Mouse (Mus musculus): ENCODE results near the gene Cdca8.
A peak's percentile ranks its signal among the peaks of the same experiment; 100 is the strongest.

Cdca8 gene

DNA sequence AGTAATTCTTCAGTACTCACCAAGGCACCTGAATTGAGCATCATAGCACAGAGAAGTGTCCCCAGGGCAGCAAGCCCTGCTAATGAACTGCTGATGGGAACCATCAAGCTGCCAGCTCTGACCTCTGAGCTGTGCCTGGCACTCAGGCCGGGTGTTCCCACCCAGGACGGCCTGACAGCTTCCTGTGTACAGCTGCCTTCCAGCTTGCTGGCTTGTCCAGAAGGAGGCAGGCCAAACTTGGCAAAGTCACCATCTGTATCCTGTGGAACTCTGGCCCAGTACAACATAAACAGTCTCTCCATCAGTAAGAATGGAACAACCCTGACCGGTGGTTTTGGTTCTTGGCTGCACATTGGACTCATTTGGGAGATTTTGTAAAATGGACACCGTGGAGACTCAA, 14.4 kb upstream of the Cdca8 start:
- peak; percentile 55 for DNase-seq (ENCODE audit: low spot score)

DNA sequence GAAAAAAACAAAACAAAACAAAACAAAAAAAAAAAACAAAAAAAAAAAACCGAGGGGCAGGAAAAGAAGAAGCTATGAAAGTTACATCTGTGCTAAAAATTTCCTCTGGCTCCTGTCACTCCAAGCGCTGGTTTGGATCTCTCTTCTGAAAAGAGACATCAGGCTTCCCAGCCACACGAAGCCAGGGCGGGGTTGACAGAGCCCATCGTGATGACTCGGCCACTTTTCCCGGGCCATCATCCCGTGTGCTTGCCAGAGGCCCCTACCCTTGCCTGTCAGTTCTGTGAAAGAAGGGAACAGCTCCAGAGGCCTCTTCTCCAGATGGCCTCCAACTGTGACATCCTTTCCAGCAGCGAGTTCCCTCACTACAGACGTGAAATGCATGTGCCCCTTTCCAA, 11.9 kb upstream of the Cdca8 start:
- no peak for DNase-seq (ENCODE audit: low spot score)

DNA sequence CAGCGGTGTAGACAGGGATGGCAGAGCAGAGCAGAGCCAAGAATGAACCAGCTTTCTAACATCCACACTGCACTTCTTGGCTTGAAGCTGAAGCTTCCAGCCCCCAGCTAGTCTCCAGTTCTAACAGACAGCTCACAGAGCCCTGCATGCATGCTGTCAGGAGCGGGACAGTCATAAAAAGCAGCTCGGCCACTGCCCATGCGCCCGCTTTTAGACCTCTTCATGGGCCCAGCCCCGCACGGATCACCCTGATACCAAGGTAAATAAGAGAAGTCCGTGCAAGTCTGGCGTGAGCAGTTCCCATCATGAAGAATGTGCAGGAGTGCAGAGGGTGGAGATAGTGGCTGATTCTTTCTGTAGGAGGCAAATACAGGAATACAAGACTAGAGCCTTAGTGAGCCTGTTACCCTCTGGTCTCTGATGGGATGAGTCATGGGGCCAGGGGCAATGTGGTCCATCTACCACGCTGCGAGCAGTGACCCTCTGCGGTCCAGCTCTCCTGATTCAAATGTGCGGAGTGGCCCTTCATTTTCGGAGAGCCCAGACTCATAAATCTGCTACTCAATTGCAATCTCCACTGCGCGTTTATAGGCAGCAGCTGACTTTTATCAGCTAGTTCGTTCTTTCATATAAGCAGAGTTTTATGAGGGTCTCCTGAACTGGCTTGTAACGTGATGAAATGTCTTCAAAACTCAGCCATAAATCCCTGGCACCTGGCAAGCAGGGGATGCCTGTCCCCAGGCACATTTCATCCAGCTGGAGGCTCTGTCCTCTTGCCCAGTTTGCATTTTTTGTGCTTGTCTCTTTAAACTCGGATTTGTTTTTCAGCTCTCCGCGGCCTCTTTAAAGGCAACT, 11.3 kb upstream of the Cdca8 start:
- no peak for DNase-seq (ENCODE audit: low spot score)

DNA sequence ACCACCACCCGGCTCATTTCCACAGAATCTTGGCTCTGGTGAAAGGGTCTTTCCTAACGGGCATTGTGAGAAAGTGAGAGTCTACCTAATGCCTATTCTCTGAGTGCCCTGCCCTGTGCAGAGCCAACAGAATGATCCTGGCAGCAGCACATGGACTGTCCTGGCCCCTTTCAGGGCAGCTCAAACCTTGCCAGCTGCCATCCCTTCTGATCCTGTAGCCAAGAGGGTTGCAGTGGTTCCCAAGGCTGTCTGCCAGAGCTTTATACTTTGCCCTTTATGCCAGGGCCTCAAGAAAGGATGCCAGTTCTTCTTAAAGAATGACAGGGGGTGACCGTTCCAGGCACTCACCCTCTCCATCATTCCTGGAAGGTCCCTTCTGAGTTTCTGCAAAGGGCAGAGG, 10.4 kb upstream of the Cdca8 start:
- DNase-seq (ENCODE audit: low spot score): no peak

DNA sequence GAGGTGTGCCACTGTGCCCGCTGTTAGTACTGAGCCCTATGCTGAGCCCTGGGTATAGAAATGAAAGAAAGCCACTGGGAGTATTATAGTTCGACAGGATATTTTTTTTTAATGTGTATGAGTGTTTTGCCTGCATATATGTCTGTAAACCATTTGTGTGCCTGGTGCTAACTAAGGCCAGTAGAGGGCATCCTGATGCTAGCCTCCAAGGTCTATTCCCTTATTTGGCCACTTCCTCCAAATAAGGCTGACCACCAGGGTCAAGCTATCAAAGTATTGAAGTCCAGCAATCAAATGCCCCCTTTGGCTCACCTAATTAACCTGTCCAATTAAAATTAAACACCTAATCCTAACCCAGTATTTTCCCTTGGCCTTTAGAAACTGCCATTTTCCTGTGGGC, 5.8 kb upstream of the Cdca8 start:
- DNase-seq (ENCODE audit: low spot score): no peak

DNA sequence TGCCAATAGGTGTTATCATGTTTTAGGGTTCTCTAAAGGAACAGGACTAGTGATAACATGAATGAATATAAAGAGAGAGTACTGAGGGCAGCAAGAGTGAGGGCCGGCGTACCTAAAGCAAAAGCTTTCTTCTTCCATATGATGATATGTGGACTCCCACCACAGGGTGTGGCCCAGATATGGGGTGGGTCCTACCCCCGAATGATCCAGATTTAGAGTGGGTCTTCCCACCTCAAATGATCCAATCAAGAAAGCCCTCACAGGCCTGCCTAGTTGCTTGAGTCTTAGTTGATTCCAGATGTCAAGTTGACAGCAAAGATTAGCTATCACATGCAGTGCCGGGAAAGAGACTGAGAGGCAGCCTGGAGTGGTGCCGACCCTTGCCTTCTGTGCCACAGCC, 4.7 kb upstream of the Cdca8 start:
- DNase-seq (ENCODE audit: low spot score): no peak

DNA sequence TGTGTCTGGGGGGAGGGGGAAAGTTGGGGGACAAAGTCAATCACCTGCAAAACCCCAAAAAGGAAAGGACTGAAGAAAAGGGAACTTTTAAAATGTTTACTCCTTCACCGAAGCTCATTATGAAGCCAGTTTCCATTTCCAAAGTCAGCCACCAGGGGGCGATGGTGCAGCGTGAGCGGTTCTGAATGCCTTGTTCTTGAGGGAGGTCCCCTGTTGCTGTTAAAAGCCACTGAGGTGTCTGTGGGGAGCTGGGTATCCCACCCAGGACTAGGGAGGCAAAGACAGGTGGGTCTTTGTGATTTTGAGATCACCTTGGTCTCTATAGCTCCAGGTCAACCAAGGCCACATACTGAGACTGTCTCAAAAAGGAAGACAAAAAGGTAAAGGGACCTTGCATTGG, 3.9 kb upstream of the Cdca8 start:
- peak; percentile 80 for DNase-seq (ENCODE audit: low spot score)

DNA sequence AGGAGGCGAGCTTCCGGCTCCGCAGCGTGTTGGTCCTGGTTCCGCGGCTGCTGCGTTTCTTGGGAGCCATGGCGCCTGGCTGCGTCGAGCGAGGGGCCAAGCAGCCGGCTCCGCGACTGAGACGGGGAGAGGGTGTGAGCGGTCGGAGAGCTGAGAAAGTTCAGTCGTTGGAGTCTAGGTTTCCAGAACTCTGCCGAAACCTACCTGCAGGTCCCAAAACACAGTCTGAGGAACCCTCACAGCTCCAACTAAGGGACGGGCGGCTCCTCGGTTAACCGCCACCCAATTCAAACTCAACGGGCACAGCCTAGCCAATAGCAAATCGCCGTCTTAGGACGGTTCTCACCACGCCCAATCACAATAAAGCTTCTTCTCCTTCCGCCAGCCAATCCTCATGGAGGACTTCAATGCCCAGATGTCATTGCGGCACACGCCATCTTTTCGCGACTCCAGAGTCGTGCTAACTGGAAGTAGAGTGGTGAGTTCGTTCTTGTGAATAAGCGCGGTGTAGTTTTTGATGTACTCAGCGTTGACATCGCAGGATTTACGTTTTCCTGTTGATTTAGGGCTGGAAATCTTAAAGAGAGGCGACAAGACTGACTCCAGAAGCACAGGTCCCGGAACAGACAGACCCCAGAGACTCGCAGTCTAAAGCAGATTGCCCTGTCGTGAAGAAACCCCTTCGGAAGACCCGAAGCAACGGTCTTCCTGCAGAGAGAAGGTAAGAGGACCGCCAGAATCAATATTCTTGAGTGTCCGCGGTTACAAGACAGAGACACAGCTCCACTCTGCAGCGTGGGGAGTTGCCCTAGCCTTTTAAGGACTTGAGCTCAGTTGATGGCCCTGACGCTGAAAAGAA, 2.3 kb downstream of the Cdca8 start, which contains the start of gene 9930104L06Rik:
TSS of gene 9930104L06Rik (plus strand) at position 436 of the 859 bp plus-strand sequence.
- peak; percentile 98 for DNase-seq (ENCODE audit: low spot score)

DNA sequence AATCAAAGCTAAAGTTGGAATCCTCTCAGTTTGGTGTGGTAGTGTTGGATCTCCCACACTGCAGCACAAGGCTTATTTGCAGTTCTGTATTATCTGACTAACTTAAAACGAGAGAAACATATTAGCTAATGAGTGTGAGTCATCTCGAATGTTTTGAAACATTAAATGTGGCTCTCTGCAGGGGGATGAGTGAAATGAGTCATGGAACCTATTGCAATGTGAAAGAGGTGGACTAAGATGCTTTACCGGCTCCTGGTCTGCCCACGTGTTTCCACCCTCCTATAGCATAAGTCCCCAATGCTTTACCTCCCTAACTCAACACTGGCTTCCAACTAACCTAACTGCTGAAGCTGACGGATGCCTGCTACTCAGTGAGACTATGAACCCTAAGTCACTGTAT, 11.0 kb downstream of the Cdca8 start:
- DNase-seq (ENCODE audit: low spot score): no peak

DNA sequence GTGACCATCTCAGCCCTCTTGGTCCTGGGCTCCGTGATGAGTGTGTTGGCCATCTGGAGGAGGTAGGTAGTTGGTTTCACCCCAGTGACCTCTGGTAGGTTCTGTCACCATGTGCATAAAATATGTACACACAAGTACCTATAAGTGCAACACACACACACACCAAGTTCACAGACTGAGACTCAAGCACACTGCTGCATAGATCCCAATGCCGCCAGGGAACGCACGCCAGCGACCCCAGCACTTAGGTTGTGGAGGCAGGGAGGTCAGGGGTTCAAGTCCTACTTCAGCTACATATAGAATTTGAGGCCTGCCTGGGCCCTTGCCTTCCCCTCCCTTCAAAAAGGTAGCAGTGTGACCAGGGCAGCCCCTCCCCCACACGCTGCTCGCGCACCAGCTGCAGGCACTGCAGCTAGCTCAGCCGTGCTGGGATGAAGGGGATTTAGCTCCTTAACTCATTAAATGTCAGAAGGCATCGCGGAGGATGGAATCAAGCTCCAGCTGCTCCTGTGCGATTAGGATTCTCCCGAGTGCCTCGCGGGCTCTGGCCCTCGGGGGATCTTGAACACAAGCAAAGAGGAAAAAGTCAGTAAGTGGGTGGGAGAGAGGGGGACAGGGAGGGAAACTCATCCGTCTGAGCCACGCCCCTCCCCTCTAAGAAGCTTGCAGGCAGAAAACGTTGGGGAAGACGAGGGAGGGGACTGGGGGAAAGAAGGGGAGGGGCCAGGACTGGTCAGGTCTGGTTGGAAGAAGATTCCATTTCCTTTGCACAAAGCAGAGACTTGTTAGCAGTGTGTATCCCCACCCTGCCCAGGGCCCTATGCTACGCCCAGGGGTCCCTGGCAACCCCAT, 32.9 kb downstream of the Cdca8 start:
- DNase-seq (ENCODE audit: low spot score): no peak

DNA sequence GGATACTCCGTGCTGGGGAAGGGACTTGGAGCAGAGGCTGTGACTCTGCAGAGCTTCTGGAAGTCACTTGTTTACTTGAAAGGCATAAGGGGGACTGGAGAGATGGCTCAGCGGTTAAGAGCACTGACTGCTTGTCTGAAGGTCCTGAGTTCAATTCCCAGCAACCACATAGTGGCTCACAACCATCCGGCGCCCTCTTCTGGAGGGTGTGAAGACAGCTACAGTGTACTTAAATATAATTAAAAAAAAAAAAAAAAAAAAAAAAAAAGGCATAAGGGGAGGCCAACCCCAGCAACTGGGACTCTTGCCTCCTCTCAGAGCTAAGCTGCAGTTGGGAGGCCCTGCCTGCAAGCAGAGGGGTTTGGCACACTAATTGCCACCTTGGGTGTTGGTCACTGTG, 33.7 kb downstream of the Cdca8 start:
- DNase-seq (ENCODE audit: low spot score): peak; percentile 15

DNA sequence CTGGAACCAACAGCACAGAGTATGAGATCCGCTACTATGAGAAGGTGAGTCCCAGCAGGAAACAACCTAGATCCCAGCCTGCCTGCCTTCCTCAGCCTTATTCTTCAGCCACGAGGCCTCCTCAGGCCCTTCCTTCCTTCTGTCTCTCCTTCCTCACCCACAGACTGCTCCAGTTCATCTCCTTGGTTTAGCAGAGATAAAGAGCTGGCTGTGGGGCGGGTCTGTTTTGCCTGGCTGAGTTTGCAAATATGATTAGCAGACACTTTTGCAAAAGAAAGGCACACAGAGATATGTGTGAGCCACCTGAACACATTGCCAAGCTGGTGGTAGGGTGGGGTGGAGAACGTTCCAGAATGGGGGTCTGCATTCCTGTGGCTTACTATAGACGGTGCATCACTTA, 39.2 kb downstream of the Cdca8 start:
- no peak for DNase-seq (ENCODE audit: low spot score)

DNA sequence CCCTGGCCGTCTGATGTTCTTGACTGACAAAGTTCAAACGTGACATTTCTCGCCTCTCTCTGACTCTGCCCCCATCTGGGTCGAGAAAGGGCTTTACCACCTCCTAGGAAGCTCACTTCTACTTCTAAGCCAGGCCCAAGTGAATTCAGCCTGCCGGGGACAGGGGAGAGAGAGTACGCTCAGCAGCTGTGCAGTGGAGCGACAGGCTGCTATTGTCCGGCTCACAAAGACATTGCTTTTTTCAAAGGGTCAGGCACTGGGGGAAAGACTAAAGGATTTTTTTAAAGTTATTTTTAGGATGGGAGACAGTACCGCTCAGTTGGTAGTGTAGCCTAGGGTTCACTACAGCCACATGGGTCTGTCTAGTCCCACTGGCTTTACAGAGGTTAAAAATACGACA, 40.7 kb downstream of the Cdca8 start:
- DNase-seq (ENCODE audit: low spot score): no peak

DNA sequence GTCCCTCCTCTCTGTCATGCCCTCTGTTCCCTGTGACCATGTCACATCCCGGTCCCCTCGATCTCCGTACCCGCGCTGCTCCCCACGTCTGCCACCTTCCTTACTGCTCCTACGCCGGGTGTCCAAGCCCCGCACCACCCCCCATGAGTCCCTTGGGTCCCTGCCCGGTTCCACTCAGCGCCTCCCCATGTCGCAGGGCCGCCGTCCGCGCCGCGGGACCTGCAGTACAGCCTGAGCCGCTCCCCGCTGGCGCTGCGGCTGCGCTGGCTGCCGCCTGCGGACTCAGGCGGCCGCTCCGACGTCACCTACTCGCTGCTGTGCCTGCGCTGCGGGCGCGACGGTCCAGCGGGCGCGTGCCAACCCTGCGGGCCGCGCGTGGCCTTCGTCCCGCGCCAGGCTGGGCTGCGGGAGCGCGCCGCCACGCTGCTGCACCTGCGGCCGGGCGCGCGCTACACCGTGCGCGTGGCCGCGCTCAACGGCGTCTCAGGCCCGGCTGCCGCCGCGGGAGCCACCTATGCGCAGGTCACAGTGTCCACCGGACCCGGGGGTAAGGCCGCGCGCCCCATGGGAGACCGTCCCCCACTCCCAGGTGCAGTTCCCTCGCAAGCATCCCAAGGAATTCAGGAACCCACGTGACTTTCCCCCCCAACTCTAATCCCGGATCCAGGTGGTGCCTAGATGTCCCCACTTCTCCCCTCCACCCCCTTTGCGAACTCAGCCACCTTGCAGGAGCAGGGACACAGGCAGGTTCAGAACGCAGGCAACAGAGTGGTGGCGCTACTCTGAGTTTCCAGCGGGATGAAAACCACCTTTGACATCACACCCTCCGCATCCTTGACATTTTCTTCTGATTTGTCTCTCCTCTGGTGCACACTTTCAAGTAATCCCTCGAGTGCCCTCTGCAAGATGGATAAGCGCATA, 44.3 kb downstream of the Cdca8 start:
- no peak for DNase-seq (ENCODE audit: low spot score)

DNA sequence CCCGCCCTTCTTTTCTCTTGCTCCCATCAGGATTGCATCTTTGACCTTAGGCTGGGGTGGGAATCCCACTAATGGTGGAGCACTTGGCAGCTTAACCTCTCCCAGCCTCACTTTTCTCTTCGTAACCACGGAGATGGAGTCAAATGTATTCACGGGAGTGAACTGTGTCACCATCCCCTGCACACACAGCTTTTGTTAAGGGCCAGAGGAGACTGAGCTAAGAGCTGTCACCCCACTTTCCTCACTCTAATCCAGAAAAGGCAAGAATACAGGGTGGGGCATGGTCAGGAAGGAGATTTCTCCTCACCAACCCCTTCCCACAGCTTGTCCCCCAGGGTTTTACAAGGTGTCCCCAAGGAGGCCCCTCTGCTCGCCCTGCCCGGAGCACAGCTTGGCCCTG, 45.3 kb downstream of the Cdca8 start:
- no peak for DNase-seq (ENCODE audit: low spot score)

DNA sequence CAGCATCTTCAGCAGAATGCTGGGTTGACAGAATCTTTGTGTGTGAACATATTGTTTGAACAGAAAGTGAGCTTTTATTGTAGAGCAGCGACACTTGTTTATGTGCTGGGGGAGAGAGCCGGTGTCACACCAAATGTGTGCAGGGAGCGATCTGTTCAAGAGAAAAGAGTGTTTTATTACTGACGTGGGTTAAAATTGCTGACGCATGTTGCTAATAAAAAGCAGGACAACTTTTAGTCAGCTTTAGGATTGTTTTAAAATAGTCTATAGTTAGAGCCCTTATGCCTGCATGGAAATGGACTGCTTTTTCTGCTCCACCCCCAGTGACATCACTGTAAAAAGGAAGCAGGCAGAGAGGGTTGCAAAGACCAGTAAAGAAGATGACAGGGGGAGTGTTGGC, 48.3 kb downstream of the Cdca8 start:
- no peak for DNase-seq (ENCODE audit: low spot score)

DNA sequence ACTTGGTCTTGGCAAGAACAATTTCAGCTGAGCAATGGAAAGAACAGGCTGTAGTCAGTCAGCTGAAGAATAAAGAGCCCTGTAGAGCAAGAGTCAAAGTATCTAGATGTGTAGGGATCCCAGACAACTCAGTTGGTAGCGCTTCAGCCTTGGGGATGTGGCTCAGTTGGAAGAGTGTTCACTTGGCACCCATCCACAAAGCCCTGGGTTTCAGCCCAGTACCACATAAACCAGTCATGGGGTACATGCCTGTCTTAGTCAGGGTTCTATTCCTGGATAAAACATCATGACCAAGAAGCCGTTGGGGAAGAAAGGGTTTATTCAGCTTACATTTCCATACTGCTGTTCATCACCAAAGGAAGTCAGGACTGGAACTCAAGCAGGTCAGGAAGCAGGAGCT, 49.2 kb downstream of the Cdca8 start:
- peak; percentile 10 for DNase-seq (ENCODE audit: low spot score)

DNA sequence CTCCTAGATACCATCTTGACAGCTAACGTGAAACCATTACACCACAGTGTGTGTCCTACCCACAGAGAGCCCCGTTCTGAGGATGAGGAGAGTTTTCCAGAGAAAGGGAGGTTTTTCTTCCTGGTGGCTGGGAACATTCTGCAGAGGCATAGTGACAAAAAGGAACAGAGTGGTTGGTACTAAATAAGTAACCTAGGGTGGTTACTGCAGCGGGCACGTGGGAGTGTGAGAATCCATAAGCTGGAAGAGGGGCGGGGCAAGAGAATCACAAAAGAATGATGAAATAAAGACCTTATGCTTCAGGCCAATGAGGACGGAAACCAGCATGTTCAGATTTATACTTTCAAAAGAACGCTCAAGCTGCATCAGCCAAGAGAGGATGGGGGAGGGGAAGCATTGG, 50.4 kb downstream of the Cdca8 start:
- DNase-seq (ENCODE audit: low spot score): no peak

DNA sequence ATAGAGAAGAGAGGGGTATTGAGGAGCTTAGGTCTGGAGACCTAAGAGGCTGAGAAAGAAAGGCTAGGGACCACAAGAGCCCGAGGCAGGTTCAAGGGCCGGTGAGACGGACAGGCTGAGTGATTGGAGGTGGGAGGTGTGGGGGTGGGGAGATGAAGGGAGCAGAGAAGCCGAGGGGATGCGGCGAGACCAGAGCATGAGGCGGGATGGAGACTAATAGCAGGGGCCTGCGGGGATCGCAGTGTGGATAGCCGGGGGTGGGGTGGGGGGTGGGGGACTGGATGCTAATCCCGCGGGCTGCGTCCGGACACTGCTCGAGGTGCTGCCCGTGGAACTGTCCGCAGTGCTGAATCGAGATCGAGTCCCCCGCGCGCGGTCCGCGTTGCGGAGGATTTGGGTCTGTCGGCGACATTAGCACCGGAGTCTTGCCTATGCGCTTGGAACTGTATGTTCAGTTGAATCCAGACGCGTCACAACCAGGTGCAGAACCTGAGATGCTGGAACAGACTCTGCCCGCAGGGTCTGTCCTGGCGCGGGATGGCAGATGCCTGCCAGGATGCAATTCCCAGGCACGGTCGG, 56.9 kb downstream of the Cdca8 start:
- DNase-seq (ENCODE audit: low spot score): no peak

DNA sequence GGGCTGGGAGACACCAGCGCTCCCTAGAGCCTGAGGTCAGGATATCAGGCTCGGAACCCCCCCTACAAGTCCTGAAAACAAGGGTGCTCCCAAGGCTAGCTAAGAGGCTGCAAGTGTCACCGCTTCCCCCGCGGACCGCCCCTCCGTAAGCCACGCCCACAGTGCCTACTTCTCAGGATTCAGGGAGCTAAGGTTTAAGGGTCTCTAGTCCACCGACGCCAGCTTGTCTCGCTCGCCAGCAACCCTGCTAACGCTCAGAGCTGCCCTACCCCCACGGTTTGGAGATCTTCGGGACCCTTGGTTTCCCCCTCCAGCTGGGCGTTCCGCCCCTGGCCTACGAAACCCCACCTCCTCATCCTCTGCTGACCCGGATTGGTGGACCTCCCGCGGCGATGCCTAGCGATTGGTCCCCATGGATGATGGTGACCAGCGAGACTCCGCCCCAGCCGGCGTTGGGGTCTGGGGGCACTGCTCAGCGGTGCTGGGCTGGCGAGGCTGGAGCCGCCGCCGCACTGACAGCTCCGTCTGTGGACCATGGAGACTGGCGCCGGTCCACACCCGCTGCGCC, 57.7 kb downstream of the Cdca8 start:
- no peak for DNase-seq (ENCODE audit: low spot score)

DNA sequence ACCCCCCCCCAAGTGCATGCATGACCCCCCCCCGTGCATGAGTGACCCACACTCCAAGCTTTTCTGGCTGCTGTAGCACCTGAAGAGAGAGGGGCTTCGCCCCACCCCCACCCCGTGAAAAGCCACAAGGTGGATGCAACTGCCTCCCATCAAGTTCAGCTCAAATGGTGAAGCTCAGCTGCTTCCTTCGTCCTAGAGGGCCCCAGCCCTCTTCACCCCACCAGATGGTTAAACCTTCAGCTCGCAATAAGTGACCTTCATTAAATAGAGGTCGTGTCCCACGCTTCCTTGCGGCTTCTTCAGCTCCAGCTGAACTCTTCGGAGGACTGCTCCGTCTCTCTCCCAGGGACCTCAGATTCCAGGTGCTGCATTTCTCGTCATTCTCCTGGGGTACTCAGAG, 58.5 kb downstream of the Cdca8 start, which contains the start of gene Epha10:
TSS of gene Epha10 (plus strand) at position 301 of the 400 bp plus-strand sequence.
- DNase-seq (ENCODE audit: low spot score): no peak

Data from adipocyte (in vitro differentiated cells).